Mouse (Mus musculus) adrenal gland, adult 18-20 months (tissue): ENCODE data around the gene Kank4. TPM values are rescaled to one million over a fixed set of nuclear protein-coding genes. Genes with fewer than 3 reads are reported as not detected.
"Not testable (repeated sequence)": the region's sequence is repeated elsewhere in the genome, so short reads cannot be mapped to it uniquely, and the experiment has no call there.

ENCODE experiments used
- DNase-seq, 2 experiments: peaks; one replicate each; pipeline ENCODE4 v3.0.0; 2021 to 2022; ENCODE audit warnings: low spot score in 2 of 2
- total RNA-seq, 2 experiments: library from RNA; stranded (reverse); gene quantifications; 1 replicate in 1 of 2; 2 replicates in 1 of 2; pipeline ENCODE4 v1.2.3; 2021

Kank4 gene
- total RNA-seq, 2 experiments from 2014 or later = 2.6 to 2.8 TPM

GRCm38 (mm10) chr4:98778219-98778618 lies 39.1 kb downstream of the Kank4 start:
- DNase-seq = no peak

GRCm38 (mm10) chr4:98777464-98777863 lies 39.9 kb downstream of the Kank4 start:
- no peak for DNase-seq

- no peak for DNase-seq
Observed at GRCm38 (mm10) chr4:98776721-98777427, 40.5 kb downstream of the Kank4 start.

- no peak for DNase-seq
Observed at GRCm38 (mm10) chr4:98773785-98774184, 43.6 kb downstream of the Kank4 start.

GRCm38 (mm10) chr4:98767134-98768133 lies 49.9 kb downstream of the Kank4 start:
- no peak for DNase-seq

GRCm38 (mm10) chr4:98758872-98759518 lies 58.3 kb downstream of the Kank4 start:
- DNase-seq = no peak

GRCm38 (mm10) chr4:98758012-98758821 lies 59.1 kb downstream of the Kank4 start:
- DNase-seq = no peak

GRCm38 (mm10) chr4:98756141-98756540 lies 61.2 kb downstream of the Kank4 start:
- no peak for DNase-seq

GRCm38 (mm10) chr4:98754456-98754855 lies 62.9 kb downstream of the Kank4 start:
- DNase-seq = no peak

GRCm38 (mm10) chr4:98743906-98744210 lies 73.5 kb downstream of the Kank4 start:
- no peak for DNase-seq

GRCm38 (mm10) chr4:98743209-98743905 lies 74.0 kb downstream of the Kank4 start:
- DNase-seq = no peak

GRCm38 (mm10) chr4:98739753-98740152 lies 77.6 kb downstream of the Kank4 start:
- no peak for DNase-seq

- DNase-seq = no peak
Observed at GRCm38 (mm10) chr4:98733660-98734059, 83.7 kb downstream of the Kank4 start.

GRCm38 (mm10) chr4:98728716-98729115 lies 88.6 kb downstream of the Kank4 start:
- DNase-seq = no peak

- no peak for DNase-seq
Observed at GRCm38 (mm10) chr4:98727959-98728347, 89.4 kb downstream of the Kank4 start.

- no peak for DNase-seq
Observed at GRCm38 (mm10) chr4:98727295-98727958, 89.9 kb downstream of the Kank4 start.

- no peak for DNase-seq
Observed at GRCm38 (mm10) chr4:98726590-98727237, 90.6 kb downstream of the Kank4 start, which contains the start of gene L1td1. Gene L1td1 (plus strand): TSS chr4:98726734.

- no peak for DNase-seq
Observed at GRCm38 (mm10) chr4:98725439-98725838, 91.9 kb downstream of the Kank4 start.

GRCm38 (mm10) chr4:98724682-98725081 lies 92.7 kb downstream of the Kank4 start:
- not testable (repeated sequence) for DNase-seq
